11 mouse cellular contexts compared by ENCODE assay signal in the genomic region with DNA sequence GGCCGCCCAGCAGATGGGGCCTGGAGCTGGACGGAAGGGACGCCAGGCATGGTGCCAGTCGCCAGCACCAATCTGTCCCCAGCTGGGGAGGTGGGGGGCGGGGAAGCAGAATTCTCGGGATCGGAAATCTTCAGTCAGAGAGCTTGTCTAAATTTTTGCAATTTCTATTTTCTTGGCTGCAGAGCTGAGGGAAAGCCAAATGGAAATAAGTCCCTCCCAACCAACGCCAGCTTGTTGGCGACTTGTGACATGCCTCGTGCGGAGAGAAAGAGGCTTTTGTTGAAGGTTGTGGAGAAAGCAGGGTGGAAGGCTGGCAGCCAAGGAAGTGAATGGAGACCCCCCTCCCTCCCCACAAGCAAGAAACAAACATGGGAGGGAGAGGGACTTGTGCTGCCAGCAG.
DNase-seq lines count a peak whose midpoint lies in the region; ATAC-seq and TF ChIP-seq lines count a peak whose summit lies in the region.
"Had no signal": no experiment of that assay in that cellular context is flagged by ENCODE, and none has a peak within 500 bp of the region (broad histone marks: within the 10 kb centered on the region; RNA-seq: fewer than 3 reads in every experiment).

No protein-coding gene starts in this region.

- H3K27me3 ChIP-seq in neural tube, embryonic 13.5 days: peaks cover 17% of the 10 kb centered on the region
- no peaks in the 10 kb centered on the region for H3K27me3 ChIP-seq in intestine, embryonic 15.5 days (replicated peaks)

- H3K36me3 ChIP-seq in neural tube, embryonic 13.5 days: no peaks in the 10 kb centered on the region
- H3K36me3 ChIP-seq in intestine, embryonic 15.5 days: no peaks in the 10 kb centered on the region
- H3K36me3 ChIP-seq: kidney, embryonic 15.5 days; limb, embryonic 15.5 days had no signal

- no peaks in the 10 kb centered on the region for H3K9me3 ChIP-seq in neural tube, embryonic 13.5 days
- H3K9me3 ChIP-seq in intestine, embryonic 15.5 days: no peaks in the 10 kb centered on the region
- H3K9me3 ChIP-seq: kidney, embryonic 15.5 days; limb, embryonic 15.5 days had no signal

- peaks cover 33% of the 10 kb centered on the region for H3K4me1 ChIP-seq in neural tube, embryonic 13.5 days (replicated peaks)
- H3K4me1 ChIP-seq in intestine, embryonic 15.5 days (replicated peaks): no peaks in the 10 kb centered on the region

- DNase-seq in cerebellum, postnatal 14 days: peak; percentile 74 to 88
- DNase-seq in cerebellum, adult 9-11 months: no peak
- DNase-seq in neural tube, embryonic 10.5 days (ENCODE audit: extremely low spot score, low spot score): no peak
- DNase-seq in lung, postnatal 14 days: peak; percentile 34
- no peak for DNase-seq in gastrocnemius, adult 2 months
- DNase-seq: heart, adult 2 months had no signal

- no peak overlapping the region for H3K9ac ChIP-seq in neural tube, embryonic 13.5 days
- no peak overlapping the region for H3K9ac ChIP-seq in intestine, embryonic 15.5 days
- H3K9ac ChIP-seq: kidney, embryonic 15.5 days; limb, embryonic 15.5 days had no signal

- no peak overlapping the region for H3K4me3 ChIP-seq in neural tube, embryonic 13.5 days
- H3K4me3 ChIP-seq in intestine, embryonic 15.5 days (replicated peaks): no peak overlapping the region
- no peak overlapping the region for H3K4me3 ChIP-seq in gastrocnemius, adult 2 months
- H3K4me3 ChIP-seq: heart, adult 2 months; kidney, embryonic 15.5 days; limb, embryonic 15.5 days had no signal

- no peak overlapping the region for H3K4me2 ChIP-seq in neural tube, embryonic 13.5 days
- no peak overlapping the region for H3K4me2 ChIP-seq in intestine, embryonic 15.5 days (replicated peaks)
- H3K4me2 ChIP-seq: kidney, embryonic 15.5 days; limb, embryonic 15.5 days had no signal

- WGBS in neural tube, embryonic 13.5 days: 54% methylated on average over 11 of the region's 11 CpGs
- WGBS in intestine, embryonic 15.5 days: 82% methylated on average over 11 of the region's 11 CpGs

- intact Hi-C loops in gastrocnemius, adult 2 months (cut with DNase I): no loop called here

- no peak for ATAC-seq in neural tube, embryonic 13.5 days (ENCODE audit: low read depth)
- ATAC-seq in intestine, embryonic 15.5 days: no peak
- no peak for ATAC-seq in megakaryocyte, adult 5-6 weeks (ENCODE audit: poor library complexity, severe bottlenecking)

- no peak for TF ChIP-seq CTCF in gastrocnemius, adult 2 months (IDR thresholded peaks at IDR 0.05)

- H3K27ac ChIP-seq in neural tube, embryonic 13.5 days (replicated peaks): peak overlapping the region; percentile 74
- no peak overlapping the region for H3K27ac ChIP-seq in intestine, embryonic 15.5 days
- H3K27ac ChIP-seq in gastrocnemius, adult 2 months: no peak overlapping the region
- H3K27ac ChIP-seq: heart, adult 2 months; kidney, embryonic 15.5 days; limb, embryonic 15.5 days had no signal

Comparison
In these comparisons a context has a peak if more than half of its experiments do, and no peak if none do; other contexts are left out.
1. DNase-seq: peak in cerebellum, postnatal 14 days (2 of 2) and lung, postnatal 14 days (single experiment); none in cerebellum, adult 9-11 months (single experiment), neural tube, embryonic 10.5 days (single experiment) and gastrocnemius, adult 2 months (single experiment).